Mouse (Mus musculus) urinary bladder, postnatal 14 days (tissue): ENCODE measurements around the gene Klf11.
"Not testable (repeated sequence)": the region's sequence is repeated elsewhere in the genome, so short reads cannot be mapped to it uniquely, and the experiment has no call there.

Experiments used
- DNase-seq: peaks from one replicate; pipeline ENCODE4 v3.0.0; 2021; ENCODE audit warnings: low spot score

Gene Klf11

DNA sequence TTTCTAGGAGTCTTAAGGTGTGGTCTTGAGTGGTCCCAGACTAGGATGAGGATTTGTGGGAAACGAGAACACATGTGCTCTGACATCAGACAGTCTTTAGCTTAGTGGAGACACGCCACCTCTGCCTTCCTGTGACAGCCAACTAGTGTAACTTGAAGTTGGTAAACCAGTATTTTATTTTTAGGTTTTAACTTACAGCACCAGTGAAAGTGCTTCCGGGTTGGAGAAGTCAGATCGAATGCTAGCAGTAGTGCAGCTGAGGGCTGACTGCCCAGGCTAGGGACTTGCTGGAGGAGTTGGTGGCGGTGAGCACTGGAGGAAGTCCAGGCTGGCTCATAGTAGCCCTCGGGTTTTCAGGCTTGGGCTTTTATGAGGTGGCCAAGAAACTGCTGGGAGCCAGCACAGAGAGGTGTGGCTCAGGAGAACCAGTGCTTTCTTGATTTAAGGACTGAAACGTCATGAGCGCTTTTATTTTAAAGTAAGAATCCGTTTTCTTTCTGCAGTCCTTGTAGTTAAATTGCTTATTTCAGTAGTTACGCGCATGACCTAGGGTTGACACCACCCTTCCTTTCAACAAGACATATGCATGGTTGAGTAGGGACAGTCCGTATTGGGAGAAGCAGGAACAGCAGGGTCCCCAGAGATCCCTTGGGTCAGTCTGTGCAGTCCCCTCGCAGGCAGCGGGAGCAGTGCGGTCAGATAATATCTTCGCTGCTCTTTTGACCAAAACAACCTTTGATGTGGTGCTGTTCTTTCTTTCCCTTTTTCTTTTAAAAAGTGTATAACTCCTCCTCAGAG lies 3.2 kb downstream of the Klf11 start:
- no peak for DNase-seq

DNA sequence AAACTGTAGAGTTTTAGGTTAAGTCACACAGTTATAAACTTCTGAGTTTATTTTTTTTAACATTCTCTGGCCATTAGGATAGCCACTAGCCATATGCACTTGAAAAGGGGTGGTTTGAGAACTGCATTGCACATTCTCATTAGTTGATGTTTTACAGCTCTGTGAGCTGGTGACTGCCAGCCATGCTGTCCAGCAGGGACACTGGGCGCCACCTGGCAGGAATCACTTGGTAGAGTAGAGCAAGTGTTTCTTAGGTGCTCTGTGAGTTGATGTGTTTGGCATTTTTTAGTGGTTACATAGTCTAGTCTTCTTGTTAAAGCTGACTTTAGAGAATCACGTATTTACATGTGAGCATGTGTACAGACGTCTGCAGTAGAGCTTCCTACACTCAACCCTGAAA lies 5.4 kb downstream of the Klf11 start:
- no peak for DNase-seq

DNA sequence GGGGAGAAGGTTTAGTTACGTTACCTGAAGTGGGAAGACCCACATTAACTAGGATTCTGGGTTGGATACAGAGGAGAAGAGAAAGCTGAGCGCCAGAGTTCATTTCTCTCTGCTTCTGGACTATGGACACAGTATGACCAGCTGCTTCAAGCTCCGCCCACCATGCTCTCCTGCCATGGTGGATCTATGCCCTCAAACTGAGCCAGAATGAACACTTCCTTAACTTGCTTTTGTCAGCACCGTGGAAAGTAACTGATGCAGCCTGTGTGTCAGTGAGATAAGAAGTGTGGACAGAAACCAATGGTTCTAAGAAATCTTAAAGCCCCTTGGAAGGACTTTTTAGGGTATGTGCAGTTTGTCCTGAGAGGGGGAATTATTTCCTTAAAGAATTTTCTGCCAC lies 7.9 kb downstream of the Klf11 start:
- DNase-seq = no peak

DNA sequence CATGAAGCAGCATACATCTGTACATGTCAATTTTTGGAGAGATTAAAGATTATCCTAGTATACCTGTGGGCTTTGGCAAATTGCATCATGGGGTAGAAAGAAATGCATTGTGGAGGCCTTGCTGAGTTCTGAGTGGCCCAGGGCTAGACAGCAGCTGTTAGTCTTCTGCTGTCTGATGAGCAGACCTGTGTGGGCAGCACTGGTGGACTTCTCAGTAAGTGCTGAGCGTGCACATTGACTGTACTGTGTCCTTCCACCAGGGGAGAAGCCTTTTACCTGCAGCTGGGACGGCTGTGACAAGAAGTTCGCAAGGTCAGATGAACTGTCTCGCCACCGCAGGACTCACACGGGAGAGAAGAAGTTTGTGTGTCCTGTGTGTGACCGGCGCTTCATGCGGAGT lies 8.8 kb downstream of the Klf11 start:
- DNase-seq = no peak

DNA sequence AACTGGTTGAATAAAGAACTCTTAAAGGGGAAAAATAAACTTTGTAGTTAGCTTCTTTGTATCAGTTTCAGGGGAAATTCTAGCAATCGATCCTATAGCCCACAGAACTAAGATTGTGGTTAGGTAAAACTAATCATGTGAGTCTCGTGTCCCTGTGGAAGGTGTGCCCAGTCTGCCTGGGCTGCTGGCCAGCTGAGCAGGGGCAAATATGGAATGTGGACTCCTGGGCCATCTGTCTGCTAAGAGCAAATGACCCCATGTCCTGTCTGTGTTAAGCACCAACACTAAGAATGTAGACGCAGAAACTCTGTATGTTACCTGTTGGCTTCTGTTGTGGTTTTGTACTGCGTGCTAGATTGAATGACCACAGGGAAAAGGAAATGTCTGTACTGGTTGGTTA lies 10.0 kb downstream of the Klf11 start:
- no peak for DNase-seq

DNA sequence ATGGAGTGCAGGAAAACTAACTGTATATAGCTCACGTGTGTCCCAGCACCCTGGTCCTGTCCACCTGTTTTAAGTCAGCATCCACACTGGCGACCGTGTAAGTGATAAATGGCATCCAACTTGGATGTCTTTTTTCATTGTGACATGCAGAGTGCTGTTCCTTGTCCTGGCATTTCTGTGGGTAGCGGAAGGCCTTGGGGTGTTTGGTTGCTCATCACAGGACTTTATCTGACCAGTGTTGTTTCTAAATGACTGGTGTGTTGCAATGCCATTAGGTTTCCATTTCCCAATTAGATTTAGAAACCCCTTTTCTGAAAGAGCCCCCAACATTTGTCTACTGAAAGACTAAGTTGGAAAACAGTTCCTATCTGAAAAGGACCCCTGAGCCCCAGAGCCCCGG lies 11.1 kb downstream of the Klf11 start:
- DNase-seq = no peak

- DNase-seq = peak; percentile 58
These were observed 29.0 kb downstream of the Klf11 start for GRCm38 (mm10) chr12:24680096-24680491.

DNA sequence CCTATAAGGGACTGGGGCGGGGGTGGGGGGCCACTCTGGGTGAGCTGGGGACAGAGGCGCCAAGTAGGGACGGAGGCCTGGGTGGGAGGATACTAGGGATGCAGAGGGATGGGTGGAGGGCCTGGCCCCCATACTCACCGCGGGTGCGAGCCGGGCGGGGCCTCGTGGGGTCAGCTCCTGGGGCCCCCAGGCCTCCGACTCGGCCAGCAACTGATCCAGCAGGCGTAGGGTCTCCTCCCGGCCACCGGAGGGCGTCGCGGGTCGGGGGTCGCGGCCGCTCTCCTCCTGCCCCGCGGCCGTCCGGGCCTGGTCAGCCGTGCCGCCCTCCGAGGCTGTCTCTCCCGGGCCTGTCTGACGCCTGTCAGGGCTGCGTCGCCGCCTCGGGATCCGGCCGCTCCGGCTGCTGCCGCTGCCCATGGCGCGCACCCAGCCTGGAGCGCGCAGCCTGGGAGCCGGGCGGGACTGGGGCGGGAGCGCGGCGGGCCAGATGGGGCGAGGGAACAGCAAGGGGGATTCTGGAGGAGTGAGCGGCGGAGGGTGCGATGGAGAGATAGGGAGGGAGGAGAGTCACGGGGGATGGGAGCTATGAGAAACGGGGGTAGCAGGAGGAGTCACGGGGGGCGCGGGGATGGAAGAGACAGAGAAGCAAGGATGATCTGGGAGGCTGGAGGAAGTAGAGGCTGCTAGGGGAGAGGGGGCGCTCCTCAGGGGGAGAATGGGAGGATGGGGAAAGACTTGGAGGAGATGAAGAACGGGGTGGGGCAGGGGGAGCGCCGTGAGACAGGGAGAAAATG lies 29.6 kb downstream of the Klf11 start:
- DNase-seq = peak; percentile 32

DNA sequence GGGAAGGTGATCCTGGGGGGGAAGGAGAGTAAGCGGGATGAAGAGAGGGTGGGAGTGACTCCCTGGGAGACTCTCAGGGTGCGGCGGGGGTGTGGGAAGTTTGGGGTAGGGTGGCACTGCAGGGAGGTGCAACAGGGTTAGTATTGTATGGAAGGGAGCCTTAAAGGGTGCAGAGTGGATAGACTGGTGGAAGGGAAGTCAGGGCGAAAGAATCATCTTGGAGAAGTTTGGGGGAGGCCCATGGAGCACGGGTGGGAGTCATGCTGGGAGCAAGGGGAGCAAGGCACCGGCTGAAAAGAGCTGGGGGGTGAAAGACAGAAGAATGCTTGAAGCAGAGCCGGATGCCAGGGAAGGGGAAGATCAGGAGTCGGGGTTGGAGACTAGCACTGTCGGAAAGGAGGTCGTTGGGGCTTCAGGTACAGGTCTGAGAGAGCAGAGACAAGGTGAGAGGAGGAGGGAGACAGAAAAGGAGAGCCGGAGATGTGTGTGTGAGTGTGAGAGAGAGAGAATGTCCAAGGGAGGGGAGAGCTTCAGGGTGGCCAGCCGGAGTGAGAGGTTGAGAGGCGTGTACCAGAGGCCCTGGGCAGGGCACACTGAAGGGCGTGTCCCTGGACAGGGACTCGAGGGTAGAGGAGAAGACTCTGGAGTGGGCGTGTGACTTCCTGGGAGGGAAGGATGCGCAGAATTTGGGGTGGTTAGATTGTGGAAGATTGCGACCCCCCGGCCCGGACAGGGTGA lies 30.4 kb downstream of the Klf11 start, which contains the start of gene Cys1:
Gene Cys1 (minus strand): TSS at position 528 of the 738 bp plus-strand sequence.
- peak; percentile 52 for DNase-seq

DNA sequence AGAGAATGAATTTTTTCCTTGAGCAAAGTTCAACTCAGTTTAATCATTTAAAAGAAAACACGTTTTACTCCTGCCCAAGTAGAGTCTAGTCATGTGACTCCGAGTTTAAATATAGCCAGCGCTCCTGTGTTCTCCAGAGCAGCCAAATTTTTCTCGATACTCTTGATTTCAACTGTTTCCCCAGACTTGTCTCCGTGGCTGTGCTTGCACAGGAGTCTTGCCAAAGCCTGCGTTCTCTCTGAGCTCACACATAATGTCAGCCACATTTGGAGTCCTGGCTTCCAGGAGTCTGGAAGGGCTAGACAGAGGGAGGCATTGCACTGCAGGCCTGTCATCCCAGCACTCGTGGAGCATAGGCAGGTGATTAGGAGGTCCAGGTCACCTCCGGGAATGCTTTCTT lies 31.5 kb downstream of the Klf11 start:
- peak; percentile 39 for DNase-seq

- no peak for DNase-seq
These were observed 32.4 kb downstream of the Klf11 start for GRCm38 (mm10) chr12:24683461-24683860.

- DNase-seq = no peak
These were observed 35.1 kb downstream of the Klf11 start for GRCm38 (mm10) chr12:24686038-24686695.

DNA sequence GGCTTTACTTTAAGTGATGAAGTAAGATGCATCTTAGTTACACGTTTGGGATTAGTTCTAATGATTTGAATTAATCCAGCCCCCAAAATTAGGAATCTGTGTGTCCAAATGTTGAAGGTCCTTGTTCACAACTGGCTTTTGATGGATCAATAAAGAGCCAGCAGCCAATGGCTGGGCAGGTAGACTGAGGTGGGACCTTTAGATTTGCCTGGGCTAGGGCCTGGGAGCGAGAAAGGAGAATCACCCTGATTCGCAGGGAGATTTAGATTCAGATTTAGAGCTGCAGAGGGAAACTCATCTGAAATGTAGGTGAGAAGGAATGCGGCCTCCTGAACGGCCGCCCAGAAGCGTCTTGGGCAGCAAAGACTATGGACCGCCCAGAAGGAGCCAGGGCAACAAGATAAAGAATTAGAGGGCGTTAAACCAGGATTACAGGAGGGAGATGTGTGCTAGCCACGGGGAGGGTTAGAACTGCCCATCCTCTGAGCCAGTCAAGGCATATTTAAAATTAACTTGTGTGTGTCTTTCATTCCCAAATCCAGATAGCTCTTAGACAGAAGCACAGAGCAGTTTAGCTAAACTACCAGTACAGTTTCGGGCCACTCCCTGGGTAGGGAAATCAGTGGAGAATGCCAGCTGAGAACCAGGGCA lies 35.7 kb downstream of the Klf11 start:
- DNase-seq = no peak

- DNase-seq = no peak
These were observed 39.3 kb downstream of the Klf11 start for GRCm38 (mm10) chr12:24690351-24690750.

GRCm38 (mm10) chr12:24696500-24697483 lies 45.7 kb downstream of the Klf11 start:
- DNase-seq = peak; percentile 89

GRCm38 (mm10) chr12:24697484-24698204 lies 46.6 kb downstream of the Klf11 start:
- no peak for DNase-seq

DNA sequence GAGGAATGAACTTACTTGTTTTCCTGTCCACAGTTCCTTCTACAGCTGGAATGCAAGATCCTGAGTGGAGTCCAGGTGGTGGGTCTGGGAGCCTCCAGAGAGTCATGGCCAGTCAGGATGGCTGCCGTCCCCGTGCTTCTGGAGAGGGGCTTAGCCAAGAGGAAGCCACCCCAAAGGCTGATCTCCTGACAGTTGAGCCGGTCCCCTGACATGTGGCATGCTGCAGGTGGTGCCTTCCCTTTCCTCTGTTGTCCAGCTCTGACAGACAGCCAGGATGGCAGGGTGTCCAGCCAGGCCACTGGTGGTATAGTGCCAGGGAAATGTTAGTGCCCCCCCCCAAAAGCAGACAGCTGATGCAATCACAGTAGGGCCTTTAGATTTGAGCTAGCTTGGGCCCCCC lies 47.4 kb downstream of the Klf11 start:
- no peak for DNase-seq

DNA sequence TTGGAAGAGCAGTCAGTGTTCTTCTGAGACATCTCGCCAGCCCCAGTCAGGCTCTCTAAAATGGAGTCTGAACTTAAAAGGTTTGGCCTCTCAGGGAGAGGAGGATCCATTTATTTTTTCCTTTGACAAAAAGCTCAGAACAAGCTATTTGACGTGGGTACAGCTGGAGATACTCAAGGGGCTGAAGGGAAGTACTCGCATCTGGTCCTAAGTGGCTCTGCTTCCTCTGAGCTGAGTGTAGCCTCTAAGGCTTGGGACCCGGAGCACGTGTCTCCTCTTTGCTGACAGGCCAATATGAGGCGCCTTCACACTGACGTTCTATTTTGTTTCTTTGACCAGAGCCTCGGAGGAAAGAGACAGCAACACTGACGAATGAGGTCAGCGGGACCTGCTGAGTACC lies 48.5 kb downstream of the Klf11 start:
- DNase-seq = no peak

DNA sequence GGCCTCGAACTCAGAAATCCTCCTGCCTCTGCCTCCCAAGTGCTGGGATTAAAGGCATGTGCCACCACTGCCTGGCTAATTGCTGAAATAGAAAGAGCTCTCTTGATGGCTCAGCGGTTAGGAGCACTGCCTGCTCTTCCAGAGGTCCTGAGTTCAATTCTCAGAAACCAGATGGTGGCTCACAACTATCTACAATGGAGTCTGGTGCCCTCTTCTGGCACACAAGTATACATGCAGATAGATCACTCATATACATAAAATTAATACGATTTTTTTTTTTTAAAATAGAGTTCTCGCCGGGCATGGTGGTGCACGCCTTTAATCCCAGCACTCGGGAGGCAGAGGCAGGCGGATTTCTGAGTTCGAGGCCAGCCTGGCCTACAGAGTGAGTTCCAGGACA lies 50.5 kb downstream of the Klf11 start:
- DNase-seq = not testable (repeated sequence)

- no peak for DNase-seq
These were observed 51.9 kb downstream of the Klf11 start for GRCm38 (mm10) chr12:24703013-24703412.
